Mouse (Mus musculus) heart, embryonic 11.5 days (tissue): ENCODE data around the gene Olfr874. TPM values are rescaled to one million over a fixed set of nuclear protein-coding genes. Genes with fewer than 3 reads are reported as not detected.

ENCODE experiments used
- ATAC-seq: fragments of 200-750 bp; cut with Nextera tagmentation; replicated peaks from 2 replicates; pipeline ENCODE4 v1.8.0; 2017; ENCODE audit warnings: moderate library complexity; ENCODE audit not compliant: insufficient number of reproducible peaks, low FRiP score, low TSS enrichment
- H3K27ac ChIP-seq: fragments of 300-500 bp; sonication (generic); 2 replicates; pipeline ENCODE4 v1.5.1; 2014; ENCODE audit warnings: mild to moderate bottlenecking, low read depth, low read length
- H3K27me3 ChIP-seq: fragments of 300-500 bp; sonication (generic); 2 replicates; pipeline ENCODE4 v1.6.1; 2014; ENCODE audit warnings: mild to moderate bottlenecking, low read length, mixed read lengths; ENCODE audit not compliant: control insufficient read depth, insufficient read depth
- H3K36me3 ChIP-seq: fragments of 300-500 bp; sonication (generic); 2 replicates; pipeline ENCODE4 v1.6.1; 2014; ENCODE audit warnings: mild to moderate bottlenecking, low read length, moderate library complexity, mixed read lengths; ENCODE audit not compliant: control insufficient read depth, insufficient read depth
- H3K4me1 ChIP-seq: fragments of 300-500 bp; sonication (generic); 2 replicates; pipeline ENCODE4 v1.6.1; 2014; ENCODE audit warnings: low read length; ENCODE audit not compliant: control insufficient read depth, insufficient read depth
- H3K4me2 ChIP-seq: fragments of 300-500 bp; sonication (generic); 2 replicates; pipeline ENCODE4 v1.6.1; 2014; ENCODE audit warnings: mild to moderate bottlenecking, moderate library complexity
- H3K4me3 ChIP-seq: fragments of 300-500 bp; sonication (generic); 2 replicates; pipeline ENCODE4 v1.5.1; 2014; ENCODE audit warnings: low read depth, low read length
- H3K9ac ChIP-seq: fragments of 300-500 bp; sonication (generic); 2 replicates; pipeline ENCODE4 v1.6.1; 2014; ENCODE audit warnings: mild to moderate bottlenecking, low read depth, low read length, moderate library complexity
- H3K9me3 ChIP-seq: fragments of 300-500 bp; sonication (generic); replicated peaks from 2 replicates; pipeline ENCODE4 v1.6.1; 2016; ENCODE audit warnings: low read length; ENCODE audit not compliant: control insufficient read depth
- WGBS: fragments of 180-500 bp; shearing (Covaris S2); extraction: QIAGEN DNeasy Blood & Tissue Kit; methylation state at CpG from one replicate; pipeline ENCODE4 v1.1.7; 2014; ENCODE audit not compliant: insufficient replicate concordance; 5-methylcytosine and 5-hydroxymethylcytosine counted together
- polyA plus RNA-seq: library from polyadenylated mRNA; unstranded; fragments of >200 nt; fragmentation: Nextera tagmentation; extraction: Ambion mirVana; gene quantifications from 2 replicates; pipeline ENCODE4 v1.2.1, GENCODE M21; 2014

Olfr874 gene
- not detected in 2 replicates for polyA plus RNA-seq

- no peak within 1 kb of the TSS for H3K4me2 ChIP-seq
- no peak for ATAC-seq
These were observed at the start of gene Olfr874 for GRCm38 (mm10) chr9:37744806-37745205. Olfr874 (plus strand) TSS chr9:37745106.

GRCm38 (mm10) chr9:37716150-37716549 lies 28.8 kb upstream of the Olfr874 start, which contains the start of gene Olfr160:
Olfr160 (minus strand) TSS chr9:37716250.
- H3K4me2 ChIP-seq, result no peak within 1 kb of the TSS
- no peaks in the 10 kb centered on the region for H3K4me1 ChIP-seq
- H3K27me3 ChIP-seq, result no peaks in the 10 kb centered on the region
- H3K36me3 ChIP-seq, result no peaks in the 10 kb centered on the region
- H3K4me3 ChIP-seq, result no peak within 1 kb of the TSS
- WGBS, result 84% methylated on average over 1 of the region's 1 CpGs
- H3K9me3 ChIP-seq, result no peaks in the 10 kb centered on the region
- H3K9ac ChIP-seq, result no peak within 1 kb of the TSS
- ATAC-seq, result no peak
- H3K27ac ChIP-seq, result no peak within 1 kb of the TSS

More at GRCm38 (mm10) chr9:37744806-37745205, at the start of gene Olfr874:
- H3K9me3 ChIP-seq, result no peaks in the 10 kb centered on the region
- no peak within 1 kb of the TSS for H3K27ac ChIP-seq
- H3K27me3 ChIP-seq, result no peaks in the 10 kb centered on the region
- no peak within 1 kb of the TSS for H3K4me3 ChIP-seq
- H3K4me1 ChIP-seq, result no peaks in the 10 kb centered on the region
- H3K9ac ChIP-seq, result no peak within 1 kb of the TSS
- no peaks in the 10 kb centered on the region for H3K36me3 ChIP-seq

GRCm38 (mm10) chr9:37734310-37734709 lies 10.6 kb upstream of the Olfr874 start:
- Histone ChIP-seq H3K4me2 (no peak overlapping the region), H3K27me3 (no peaks in the 10 kb centered on the region), H3K9ac (no peak overlapping the region), H3K9me3 (no peaks in the 10 kb centered on the region), H3K27ac (no peak overlapping the region), H3K4me1 (no peaks in the 10 kb centered on the region), H3K4me3 (no peak overlapping the region), H3K36me3 (no peaks in the 10 kb centered on the region)
- ATAC-seq, result no peak
- 90% methylated on average over 1 of the region's 1 CpGs for WGBS

- no peaks in the 10 kb centered on the region for H3K4me1 ChIP-seq
- H3K27me3 ChIP-seq, result no peaks in the 10 kb centered on the region
- no peak overlapping the region for H3K9ac ChIP-seq
- no peaks in the 10 kb centered on the region for H3K9me3 ChIP-seq
- no peaks in the 10 kb centered on the region for H3K36me3 ChIP-seq
- 32% methylated on average over 7 of the region's 7 CpGs for WGBS
- no peak overlapping the region for H3K4me3 ChIP-seq
- no peak; the same call in 1 of the 2 replicates for ATAC-seq
- H3K27ac ChIP-seq, result no peak overlapping the region
- H3K4me2 ChIP-seq, result peak overlapping the region; percentile 19
These were observed 5.6 kb downstream of the Olfr874 start for GRCm38 (mm10) chr9:37750319-37751075.

GRCm38 (mm10) chr9:37751467-37751866 lies 6.6 kb downstream of the Olfr874 start:
- ATAC-seq, result no peak
- Histone ChIP-seq H3K4me2 (no peak overlapping the region), H3K9ac (no peak overlapping the region), H3K36me3 (no peaks in the 10 kb centered on the region), H3K9me3 (no peaks in the 10 kb centered on the region), H3K4me3 (no peak overlapping the region), H3K27ac (no peak overlapping the region), H3K27me3 (no peaks in the 10 kb centered on the region), H3K4me1 (no peaks in the 10 kb centered on the region)
- WGBS, result 74% methylated on average over 2 of the region's 2 CpGs

- H3K9ac ChIP-seq, result no peak overlapping the region
- no peak overlapping the region for H3K27ac ChIP-seq
- H3K36me3 ChIP-seq, result no peaks in the 10 kb centered on the region
- no peak overlapping the region for H3K4me2 ChIP-seq
- no peaks in the 10 kb centered on the region for H3K4me1 ChIP-seq
- no peak for ATAC-seq
- WGBS, result 67% methylated on average over 4 of the region's 4 CpGs
- H3K4me3 ChIP-seq, result no peak overlapping the region
- H3K27me3 ChIP-seq, result no peaks in the 10 kb centered on the region
- H3K9me3 ChIP-seq, result no peaks in the 10 kb centered on the region
These were observed 7.1 kb downstream of the Olfr874 start for GRCm38 (mm10) chr9:37752006-37752405.

GRCm38 (mm10) chr9:37761728-37762127 lies 16.8 kb downstream of the Olfr874 start:
- H3K4me2 ChIP-seq, result no peak overlapping the region
- no peaks in the 10 kb centered on the region for H3K9me3 ChIP-seq
- no peaks in the 10 kb centered on the region for H3K36me3 ChIP-seq
- no peak for ATAC-seq
- no peaks in the 10 kb centered on the region for H3K4me1 ChIP-seq
- no peaks in the 10 kb centered on the region for H3K27me3 ChIP-seq
- no peak overlapping the region for H3K27ac ChIP-seq
- H3K9ac ChIP-seq, result no peak overlapping the region
- WGBS, result 74% methylated on average over 2 of the region's 2 CpGs
- no peak overlapping the region for H3K4me3 ChIP-seq

GRCm38 (mm10) chr9:37762541-37762940 lies 17.6 kb downstream of the Olfr874 start:
- Histone ChIP-seq H3K4me2 (no peak overlapping the region), H3K27ac (no peak overlapping the region), H3K9me3 (no peaks in the 10 kb centered on the region), H3K4me3 (no peak overlapping the region), H3K4me1 (no peaks in the 10 kb centered on the region), H3K9ac (no peak overlapping the region), H3K36me3 (no peaks in the 10 kb centered on the region), H3K27me3 (no peaks in the 10 kb centered on the region)
- 34% methylated on average over 2 of the region's 2 CpGs for WGBS
- no peak for ATAC-seq

GRCm38 (mm10) chr9:37770661-37771060 lies 25.8 kb downstream of the Olfr874 start:
- Histone ChIP-seq H3K4me1 (no peaks in the 10 kb centered on the region), H3K36me3 (no peaks in the 10 kb centered on the region), H3K9me3 (no peaks in the 10 kb centered on the region), H3K4me2 (no peak overlapping the region), H3K4me3 (no peak overlapping the region), H3K27ac (no peak overlapping the region), H3K27me3 (no peaks in the 10 kb centered on the region), H3K9ac (no peak overlapping the region)
- no peak for ATAC-seq
- 61% methylated on average over 2 of the region's 2 CpGs for WGBS
